Mouse (Mus musculus) embryonic facial prominence, embryonic 13.5 days (tissue): Measurements from ENCODE around the gene Itpr3. TPM values are rescaled to one million over a fixed set of nuclear protein-coding genes. Genes with fewer than 3 reads are reported as not detected.

Experiments used
- ATAC-seq: fragments of 200-750 bp; cut with Nextera tagmentation; 2 replicates; pipeline ENCODE4 v1.8.0; 2017; ENCODE audit warnings: low read depth; ENCODE audit not compliant: insufficient number of reproducible peaks, insufficient read depth, low FRiP score, low TSS enrichment
- H3K27ac ChIP-seq: fragments of 300-500 bp; sonication (generic); 2 replicates; pipeline ENCODE4 v1.5.1; 2015; ENCODE audit warnings: moderate library complexity, mild to moderate bottlenecking, inconsistent platforms
- H3K27me3 ChIP-seq: fragments of 300-500 bp; sonication (generic); 2 replicates; pipeline ENCODE4 v1.6.1; 2015; ENCODE audit warnings: mild to moderate bottlenecking, inconsistent platforms
- H3K36me3 ChIP-seq: fragments of 300-500 bp; sonication (generic); 2 replicates; pipeline ENCODE4 v1.6.1; 2015; ENCODE audit warnings: mild to moderate bottlenecking, inconsistent platforms
- H3K4me1 ChIP-seq: fragments of 300-500 bp; sonication (generic); 2 replicates; pipeline ENCODE4 v1.6.1; 2015; ENCODE audit warnings: inconsistent platforms
- H3K4me2 ChIP-seq: fragments of 300-500 bp; sonication (generic); 2 replicates; pipeline ENCODE4 v1.6.1; 2015; ENCODE audit warnings: moderate library complexity, mild to moderate bottlenecking, inconsistent platforms
- H3K4me3 ChIP-seq: fragments of 300-500 bp; sonication (generic); 2 replicates; pipeline ENCODE4 v1.5.1; 2015; ENCODE audit warnings: mild to moderate bottlenecking, inconsistent platforms
- H3K9ac ChIP-seq: fragments of 300-500 bp; sonication (generic); 2 replicates; pipeline ENCODE4 v1.6.1; 2015; ENCODE audit warnings: mild to moderate bottlenecking, inconsistent platforms
- H3K9me3 ChIP-seq: fragments of 300-500 bp; sonication (generic); 2 replicates; pipeline ENCODE4 v1.6.1; 2016; ENCODE audit warnings: inconsistent platforms
- WGBS: fragments of 180-500 bp; shearing (Covaris S2); methylation state at CpG from one replicate; pipeline ENCODE4 v1.1.7; 2015; ENCODE audit warnings: mixed read lengths; 5-methylcytosine and 5-hydroxymethylcytosine counted together
- polyA plus RNA-seq: library from polyadenylated mRNA; unstranded; fragments of >200 nt; fragmentation: Nextera tagmentation; extraction: Ambion mirVana; gene quantifications from 2 replicates; pipeline ENCODE4 v1.2.1, GENCODE M21; 2015

The Itpr3 gene
- polyA plus RNA-seq, 1 experiment from 2014 or later, result 3.8 TPM

GRCm38 (mm10) chr17:27121266-27121665 lies 64.2 kb downstream of the Itpr3 start:
- H3K9ac ChIP-seq, result peak overlapping the region; percentile 40; the same call in 1 of the 2 replicates
- H3K36me3 ChIP-seq, result peaks cover 80% of the 10 kb centered on the region
- ATAC-seq, result no peak
- H3K27ac ChIP-seq, result no peak overlapping the region; the same call in 1 of the 2 replicates
- no peak overlapping the region for H3K4me2 ChIP-seq
- 53% methylated on average over 14 of the region's 14 CpGs for WGBS
- peaks cover 18% of the 10 kb centered on the region for H3K4me1 ChIP-seq
- H3K4me3 ChIP-seq, result no peak overlapping the region
- no peaks in the 10 kb centered on the region for H3K27me3 ChIP-seq
- H3K9me3 ChIP-seq, result no peaks in the 10 kb centered on the region

- H3K4me3 ChIP-seq, result no peak overlapping the region
Measured at GRCm38 (mm10) chr17:27121781-27122180, 64.7 kb downstream of the Itpr3 start.

GRCm38 (mm10) chr17:27122701-27123100 lies 65.6 kb downstream of the Itpr3 start:
- WGBS, result 84% methylated on average over 11 of the region's 11 CpGs

More at GRCm38 (mm10) chr17:27121781-27122180, 64.7 kb downstream of the Itpr3 start:
- Histone ChIP-seq H3K4me2 (no peak overlapping the region), H3K36me3 (peaks cover 74% of the 10 kb centered on the region), H3K9me3 (no peaks in the 10 kb centered on the region), H3K27me3 (no peaks in the 10 kb centered on the region), H3K9ac (no peak overlapping the region), H3K4me1 (peaks cover 18% of the 10 kb centered on the region), H3K27ac (no peak overlapping the region)
- ATAC-seq, result no peak
- WGBS, result 84% methylated on average over 7 of the region's 7 CpGs

GRCm38 (mm10) chr17:27123103-27123502 lies 66.0 kb downstream of the Itpr3 start:
- no peak overlapping the region for H3K27ac ChIP-seq
- 96% methylated on average over 2 of the region's 2 CpGs for WGBS
- H3K27me3 ChIP-seq, result no peaks in the 10 kb centered on the region
- no peak overlapping the region for H3K9ac ChIP-seq
- peaks cover 18% of the 10 kb centered on the region for H3K4me1 ChIP-seq
- H3K9me3 ChIP-seq, result no peaks in the 10 kb centered on the region
- peaks cover 65% of the 10 kb centered on the region for H3K36me3 ChIP-seq
- ATAC-seq, result no peak
- H3K4me3 ChIP-seq, result no peak overlapping the region
- H3K4me2 ChIP-seq, result no peak overlapping the region

More at GRCm38 (mm10) chr17:27122701-27123100, 65.6 kb downstream of the Itpr3 start:
- no peak for ATAC-seq
- no peak overlapping the region for H3K4me2 ChIP-seq
- no peaks in the 10 kb centered on the region for H3K9me3 ChIP-seq
- no peak overlapping the region for H3K9ac ChIP-seq
- H3K36me3 ChIP-seq, result peaks cover 69% of the 10 kb centered on the region
- no peaks in the 10 kb centered on the region for H3K27me3 ChIP-seq
- no peak overlapping the region for H3K4me3 ChIP-seq
- H3K27ac ChIP-seq, result no peak overlapping the region
- H3K4me1 ChIP-seq, result peaks cover 18% of the 10 kb centered on the region

- Histone ChIP-seq H3K9ac (0 out of 2 replicates have a peak overlapping the region, but pooled peaks have one; percentile 27), H3K4me3 (no peak overlapping the region), H3K9me3 (no peaks in the 10 kb centered on the region), H3K4me1 (peaks cover 23% of the 10 kb centered on the region), H3K4me2 (no peak overlapping the region), H3K27ac (no peak overlapping the region), H3K27me3 (no peaks in the 10 kb centered on the region), H3K36me3 (peaks cover 67% of the 10 kb centered on the region)
- no peak for ATAC-seq
- WGBS, result 90% methylated on average over 7 of the region's 7 CpGs
Measured at GRCm38 (mm10) chr17:27123813-27124375, 66.8 kb downstream of the Itpr3 start.

GRCm38 (mm10) chr17:27125185-27125584 lies 68.1 kb downstream of the Itpr3 start:
- Histone ChIP-seq H3K36me3 (peaks cover 61% of the 10 kb centered on the region), H3K4me1 (peaks cover 27% of the 10 kb centered on the region), H3K9me3 (no peaks in the 10 kb centered on the region), H3K9ac (no peak overlapping the region), H3K4me3 (no peak overlapping the region), H3K27me3 (no peaks in the 10 kb centered on the region), H3K27ac (no peak overlapping the region), H3K4me2 (no peak overlapping the region)
- ATAC-seq, result no peak
- WGBS, result 34% methylated on average over 12 of the region's 12 CpGs

GRCm38 (mm10) chr17:27125669-27126202 lies 68.6 kb downstream of the Itpr3 start:
- H3K9me3 ChIP-seq, result no peaks in the 10 kb centered on the region
- no peak overlapping the region for H3K9ac ChIP-seq
- 87% methylated on average over 11 of the region's 11 CpGs for WGBS
- H3K27ac ChIP-seq, result no peak overlapping the region
- peaks cover 61% of the 10 kb centered on the region for H3K36me3 ChIP-seq
- H3K27me3 ChIP-seq, result no peaks in the 10 kb centered on the region
- no peak for ATAC-seq
- H3K4me3 ChIP-seq, result no peak overlapping the region
- H3K4me1 ChIP-seq, result peaks cover 27% of the 10 kb centered on the region
- H3K4me2 ChIP-seq, result no peak overlapping the region

GRCm38 (mm10) chr17:27126974-27127373 lies 69.9 kb downstream of the Itpr3 start:
- Histone ChIP-seq H3K27ac (no peak overlapping the region), H3K4me2 (no peak overlapping the region), H3K9ac (0 out of 2 replicates have a peak overlapping the region, but pooled peaks have one; percentile 28), H3K36me3 (peaks cover 58% of the 10 kb centered on the region), H3K4me3 (no peak overlapping the region), H3K9me3 (no peaks in the 10 kb centered on the region), H3K4me1 (peaks cover 31% of the 10 kb centered on the region), H3K27me3 (no peaks in the 10 kb centered on the region)
- WGBS, result 85% methylated on average over 10 of the region's 10 CpGs
- no peak for ATAC-seq

- H3K27me3 ChIP-seq, result no peaks in the 10 kb centered on the region
- ATAC-seq, result no peak
- peaks cover 49% of the 10 kb centered on the region for H3K36me3 ChIP-seq
- 88% methylated on average over 5 of the region's 5 CpGs for WGBS
- H3K9ac ChIP-seq, result 0 out of 2 replicates have a peak overlapping the region, but pooled peaks have one; percentile 7
- no peak overlapping the region for H3K4me3 ChIP-seq
- H3K9me3 ChIP-seq, result no peaks in the 10 kb centered on the region
- H3K4me1 ChIP-seq, result peaks cover 43% of the 10 kb centered on the region
- H3K27ac ChIP-seq, result no peak overlapping the region
- no peak overlapping the region for H3K4me2 ChIP-seq
Measured at GRCm38 (mm10) chr17:27128189-27128588, 71.1 kb downstream of the Itpr3 start.

GRCm38 (mm10) chr17:27129291-27129690 lies 72.2 kb downstream of the Itpr3 start:
- H3K27me3 ChIP-seq, result no peaks in the 10 kb centered on the region
- peaks cover 46% of the 10 kb centered on the region for H3K4me1 ChIP-seq
- ATAC-seq, result no peak
- no peak overlapping the region for H3K9ac ChIP-seq
- H3K4me2 ChIP-seq, result no peak overlapping the region
- H3K4me3 ChIP-seq, result no peak overlapping the region
- H3K27ac ChIP-seq, result no peak overlapping the region
- peaks cover 38% of the 10 kb centered on the region for H3K36me3 ChIP-seq
- H3K9me3 ChIP-seq, result no peaks in the 10 kb centered on the region
- WGBS, result 85% methylated on average over 13 of the region's 13 CpGs

GRCm38 (mm10) chr17:27129819-27130218 lies 72.7 kb downstream of the Itpr3 start:
- WGBS, result 92% methylated on average over 7 of the region's 7 CpGs
- no peak overlapping the region for H3K27ac ChIP-seq
- ATAC-seq, result no peak
- peaks cover 33% of the 10 kb centered on the region for H3K36me3 ChIP-seq
- H3K4me2 ChIP-seq, result no peak overlapping the region
- no peaks in the 10 kb centered on the region for H3K27me3 ChIP-seq
- peak overlapping the region; percentile 36; the same call in 1 of the 2 replicates for H3K9ac ChIP-seq
- peaks cover 46% of the 10 kb centered on the region for H3K4me1 ChIP-seq
- no peak overlapping the region for H3K4me3 ChIP-seq
- H3K9me3 ChIP-seq, result no peaks in the 10 kb centered on the region

GRCm38 (mm10) chr17:27130246-27130645 lies 73.1 kb downstream of the Itpr3 start:
- no peaks in the 10 kb centered on the region for H3K9me3 ChIP-seq
- whole genome bisulfite sequencing, result 57% methylated on average over 9 of the region's 9 CpGs
- no peak overlapping the region for H3K27ac ChIP-seq
- peak overlapping the region; percentile 22 for H3K9ac ChIP-seq
- H3K36me3 ChIP-seq, result peaks cover 29% of the 10 kb centered on the region
- H3K27me3 ChIP-seq, result no peaks in the 10 kb centered on the region
- H3K4me3 ChIP-seq, result no peak overlapping the region; the same call in 1 of the 2 replicates
- H3K4me1 ChIP-seq, result peaks cover 46% of the 10 kb centered on the region
- H3K4me2 ChIP-seq, result no peak overlapping the region
- ATAC-seq, result no peak
